Mouse (Mus musculus) heart, postnatal 10 days (tissue): ENCODE data around the gene Gm28048. TPM values are rescaled to one million over a fixed set of nuclear protein-coding genes. Genes with fewer than 3 reads are reported as not detected.

Experiments used
- DNase-seq, 2 experiments: peaks; one replicate each; pipeline ENCODE4 v3.0.0; 2021
- intact Hi-C: fragments of 180-260 bp; cut with DNase I; formaldehyde crosslinking; loops from one replicate; pipeline ENCODE4 v1.15.1; 2025
- total RNA-seq, 2 experiments: library from RNA; stranded (reverse); gene quantifications; 2 replicates each; pipeline ENCODE4 v1.2.3; 2021

Gm28048 gene
- total RNA-seq, 2 experiments from 2014 or later = 8.5 to 10.8 TPM

DNA sequence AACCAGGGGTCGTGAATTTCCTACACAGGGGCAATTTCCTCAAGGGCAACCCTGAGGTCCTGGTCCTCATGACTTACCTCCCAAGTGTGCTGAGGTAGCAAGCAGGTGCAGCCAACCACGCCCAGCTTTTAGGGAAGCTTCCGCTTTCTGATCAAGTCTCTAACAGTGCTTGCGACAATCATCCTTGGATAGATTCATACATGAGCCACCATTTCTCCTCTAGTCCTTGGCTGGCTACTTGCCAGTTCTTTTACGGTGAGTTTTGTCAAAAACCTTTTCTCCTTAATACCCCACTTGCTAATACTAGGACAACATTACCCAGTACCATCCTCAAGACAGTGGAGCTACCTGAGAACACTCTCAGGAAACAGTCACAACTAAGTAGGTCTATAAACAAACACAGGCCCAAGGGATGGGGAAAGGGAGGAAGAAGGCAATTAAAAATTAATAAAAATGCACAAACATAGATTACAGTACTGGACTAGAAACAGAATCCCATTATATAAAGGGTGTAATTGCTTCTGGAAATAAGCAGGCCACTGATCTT lies 133.2 kb downstream of the Gm28048 start:
- intact Hi-C loops = no loop called here
- no peak for DNase-seq

DNA sequence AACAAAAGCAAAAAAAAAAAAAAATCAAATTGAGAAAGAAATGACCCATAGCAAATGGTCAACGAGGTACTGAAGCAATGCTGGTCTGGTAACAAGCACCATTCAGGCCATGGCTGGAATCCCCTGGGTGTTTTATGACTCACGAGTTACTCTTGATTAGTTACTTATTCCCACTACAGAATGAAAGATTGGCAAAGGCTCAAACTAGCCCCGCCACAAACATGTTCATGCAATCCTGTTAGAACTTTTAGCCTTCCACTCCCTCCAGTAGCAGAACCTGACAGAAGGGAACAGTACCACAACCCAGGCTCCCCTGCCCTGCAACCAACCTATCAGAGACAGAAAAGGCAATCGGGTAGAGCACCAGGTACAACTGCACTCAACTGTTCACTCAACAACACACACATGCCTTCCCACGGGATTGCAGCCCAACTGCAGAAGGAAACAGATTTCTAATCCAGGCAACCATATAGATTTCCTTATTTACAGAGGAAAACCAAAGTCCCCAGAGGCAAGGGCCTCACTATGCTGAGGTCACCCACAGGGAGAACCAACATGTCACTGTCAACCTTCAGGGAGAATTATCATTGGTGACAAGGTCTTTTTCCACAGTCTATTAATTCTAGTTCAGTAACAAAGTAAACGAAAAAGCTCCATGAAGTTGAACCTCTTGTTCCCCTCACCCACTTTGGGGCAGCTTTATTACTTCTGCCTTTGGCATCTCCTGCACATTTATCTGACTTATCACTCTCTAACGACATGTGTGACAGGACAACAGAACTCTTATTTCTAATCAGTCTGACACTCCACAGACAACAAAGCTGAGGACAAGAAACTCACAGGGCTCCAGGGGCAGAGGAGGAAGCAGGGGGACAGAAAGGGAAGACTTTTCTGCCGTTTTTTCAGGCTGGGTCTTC lies 133.9 kb downstream of the Gm28048 start:
- intact Hi-C loops = no loop called here
- peak; percentile 50 to 53 for DNase-seq

DNA sequence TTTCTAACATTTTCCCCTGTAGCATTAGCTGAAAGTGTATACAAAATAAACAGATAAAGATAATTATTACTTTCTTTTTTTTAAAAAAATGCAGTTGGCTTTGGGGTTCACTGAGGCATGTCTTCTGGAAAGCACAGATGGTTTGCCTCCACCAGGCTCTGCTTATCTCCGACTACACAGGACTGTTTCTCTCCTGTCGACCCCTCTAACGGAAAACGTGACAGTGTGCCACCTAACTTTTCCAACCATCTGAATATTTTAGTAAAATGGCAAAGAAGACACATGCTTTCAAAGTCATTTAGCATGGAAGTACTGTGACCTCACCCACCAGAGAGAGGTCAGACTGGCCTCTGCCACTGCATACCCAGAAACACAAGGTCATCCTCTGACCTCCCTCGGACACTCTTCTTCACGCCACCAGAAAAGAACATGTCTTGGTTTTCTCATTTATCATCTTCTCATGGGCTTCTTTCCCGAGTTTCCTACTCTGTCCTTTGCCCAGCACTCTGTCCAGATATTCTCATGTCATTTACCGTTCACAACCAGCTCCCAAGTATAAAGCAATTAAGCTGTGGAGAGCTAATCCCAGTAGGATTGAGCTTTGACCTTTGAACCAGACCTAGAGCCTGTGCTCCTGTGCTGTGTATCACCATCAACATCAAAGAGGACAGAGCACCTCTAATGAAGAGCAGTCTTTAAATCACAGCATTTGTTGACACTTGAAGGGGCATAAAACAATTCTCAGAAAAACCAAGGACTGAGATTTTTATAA lies 134.7 kb downstream of the Gm28048 start:
- no peak for DNase-seq
- intact Hi-C loops = no loop called here

DNA sequence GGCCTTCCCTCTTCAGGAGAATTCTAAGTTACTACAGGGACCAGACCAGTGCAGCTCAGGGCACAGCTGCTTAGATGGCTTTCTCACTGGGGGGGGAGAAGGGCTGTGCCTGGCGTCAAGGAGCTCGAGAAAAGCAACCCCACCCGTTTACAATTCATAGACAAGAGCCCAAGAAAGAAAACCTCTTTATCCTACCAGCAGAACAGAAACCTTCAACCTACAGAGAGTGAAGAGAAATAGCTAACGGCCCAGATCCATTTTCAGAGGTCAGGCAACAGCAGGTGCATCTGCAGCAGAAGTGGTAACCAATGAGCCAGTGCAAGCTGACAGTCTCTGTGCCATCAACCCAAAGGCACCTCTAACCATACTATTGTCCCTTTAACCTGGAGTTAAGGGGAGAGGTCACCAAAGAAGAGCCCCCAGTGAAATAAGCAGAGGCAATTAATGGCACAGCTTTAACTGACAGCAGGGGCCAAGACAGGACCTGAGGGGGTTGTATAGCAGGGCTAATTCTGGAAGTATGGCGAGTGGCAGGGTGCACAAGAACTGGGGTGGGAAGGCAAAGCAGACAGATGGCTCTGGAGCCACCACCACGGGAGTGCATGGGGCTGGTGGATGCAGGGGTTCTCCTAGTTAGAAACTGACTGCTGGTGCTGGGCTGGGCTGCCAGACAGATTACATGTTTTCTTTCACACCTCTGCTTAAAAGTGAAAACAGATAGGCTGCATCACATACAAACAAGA lies 135.6 kb downstream of the Gm28048 start:
- intact Hi-C loops = no loop called here
- no peak for DNase-seq

GRCm38 (mm10) chr11:22844754-22845718 lies 136.9 kb downstream of the Gm28048 start:
- intact Hi-C loops = no loop called here
- no peak for DNase-seq

GRCm38 (mm10) chr11:22839456-22839855 lies 142.4 kb downstream of the Gm28048 start:
- no peak for DNase-seq
- intact Hi-C loops = no loop called here

- no peak for DNase-seq
- intact Hi-C loops = no loop called here
These were observed 143.5 kb downstream of the Gm28048 start for GRCm38 (mm10) chr11:22838361-22838760.

DNA sequence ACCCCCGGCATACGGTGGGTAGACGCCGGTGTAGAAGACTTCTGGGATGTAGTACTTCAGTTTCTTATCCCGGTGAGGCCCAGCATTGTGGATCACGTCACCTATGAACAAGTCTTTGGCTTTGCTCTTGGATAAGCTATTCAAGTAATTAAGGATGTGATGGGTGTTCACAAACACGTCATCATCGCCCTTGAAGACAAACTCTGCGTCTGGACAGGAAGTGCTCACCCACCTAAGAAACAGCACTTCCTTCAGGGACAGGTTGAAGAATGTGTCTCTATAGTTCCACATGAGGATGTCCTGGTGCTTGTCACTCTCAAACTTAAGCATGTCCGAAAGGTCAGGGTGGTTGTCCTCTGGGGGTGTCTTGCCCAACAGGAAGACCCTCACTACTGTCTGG lies 145.6 kb downstream of the Gm28048 start:
- intact Hi-C loops = no loop called here
- no peak for DNase-seq

DNA sequence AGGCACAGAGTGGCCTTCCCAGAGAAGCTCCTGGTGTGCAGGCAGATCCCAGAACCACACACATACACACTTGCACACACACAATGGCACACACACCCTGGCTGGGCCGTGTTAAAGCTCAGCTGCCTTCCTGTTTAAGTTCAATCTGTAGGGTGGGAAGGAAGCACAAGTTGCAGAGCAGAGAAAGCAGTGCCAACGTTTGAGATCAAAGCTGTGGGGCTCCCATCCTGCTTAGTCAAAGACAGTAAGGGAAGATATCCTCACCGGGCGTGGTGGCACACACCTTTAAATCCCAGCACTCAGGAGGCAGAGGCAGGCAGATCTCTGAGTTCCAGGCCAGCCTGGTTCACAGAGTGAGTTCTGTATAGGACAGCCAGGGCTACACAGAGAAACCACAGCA lies 149.3 kb downstream of the Gm28048 start:
- intact Hi-C loops = no loop called here
- DNase-seq = no peak

DNA sequence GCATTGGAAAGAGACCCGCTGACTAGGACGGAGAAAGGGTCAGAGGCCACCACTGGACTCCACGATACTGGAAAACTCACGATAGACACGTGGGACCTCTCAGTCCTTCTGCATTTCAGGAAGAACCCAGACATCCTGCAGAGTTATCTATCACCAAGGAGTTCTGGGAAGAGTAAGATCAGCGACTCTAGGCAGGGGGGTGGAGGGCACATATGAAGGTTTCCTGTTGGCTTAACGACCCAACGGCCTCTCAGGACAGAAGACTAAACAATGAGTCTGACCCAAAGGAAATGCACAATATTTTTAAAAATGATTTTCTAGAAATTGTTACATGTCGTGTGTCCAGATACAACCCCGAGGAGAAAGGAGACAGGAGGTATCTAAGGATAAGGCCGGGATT lies 150.0 kb downstream of the Gm28048 start:
- intact Hi-C loops = no loop called here

DNA sequence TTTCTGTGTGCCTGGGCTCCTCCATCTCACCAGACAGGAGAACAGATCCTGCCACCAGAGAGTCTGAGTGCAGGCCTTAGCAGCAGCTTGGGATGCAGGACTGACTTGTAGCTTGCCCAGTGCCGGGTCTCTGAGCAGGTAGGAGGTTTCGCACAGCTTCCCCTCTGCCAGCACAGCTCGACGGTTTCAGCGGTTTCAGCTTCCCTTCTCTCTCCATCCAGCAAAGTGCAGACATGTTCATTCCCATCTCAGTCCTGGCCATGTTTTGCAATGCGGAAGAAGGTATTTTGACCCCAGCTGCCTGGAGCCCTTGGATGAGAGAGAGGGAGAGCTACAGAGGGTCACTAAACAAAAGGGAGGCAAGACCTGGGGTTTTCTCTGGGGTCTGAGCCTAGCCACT lies 151.2 kb downstream of the Gm28048 start:
- intact Hi-C loops = no loop called here
- DNase-seq = no peak

More for the DNA sequence above, 150.0 kb downstream of the Gm28048 start:
- DNase-seq = no peak

DNA sequence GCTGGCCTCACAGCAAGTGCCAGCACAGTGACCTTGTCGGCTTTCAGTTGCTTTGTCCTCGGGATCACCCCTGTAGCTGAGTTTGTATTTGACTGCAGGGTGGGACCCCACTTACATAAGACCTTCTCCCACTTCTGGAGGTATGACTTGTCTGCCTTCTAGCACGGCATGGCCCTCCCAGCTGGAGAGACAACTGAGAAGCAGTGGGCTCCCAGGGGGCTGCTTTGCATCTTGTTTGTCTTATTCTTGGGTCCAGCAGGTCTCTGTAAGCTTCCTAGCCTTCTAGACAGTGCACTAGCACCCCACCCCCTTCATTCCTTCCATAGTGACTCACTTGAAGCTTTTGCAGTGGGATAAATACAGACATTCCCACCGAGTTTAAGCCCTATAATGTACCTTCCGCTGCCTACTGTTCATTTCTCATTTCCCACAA lies 151.7 kb downstream of the Gm28048 start:
- intact Hi-C loops = no loop called here
- DNase-seq = no peak

- DNase-seq = no peak
- intact Hi-C loops = no loop called here
These were observed 152.8 kb downstream of the Gm28048 start for GRCm38 (mm10) chr11:22828988-22829632.

DNA sequence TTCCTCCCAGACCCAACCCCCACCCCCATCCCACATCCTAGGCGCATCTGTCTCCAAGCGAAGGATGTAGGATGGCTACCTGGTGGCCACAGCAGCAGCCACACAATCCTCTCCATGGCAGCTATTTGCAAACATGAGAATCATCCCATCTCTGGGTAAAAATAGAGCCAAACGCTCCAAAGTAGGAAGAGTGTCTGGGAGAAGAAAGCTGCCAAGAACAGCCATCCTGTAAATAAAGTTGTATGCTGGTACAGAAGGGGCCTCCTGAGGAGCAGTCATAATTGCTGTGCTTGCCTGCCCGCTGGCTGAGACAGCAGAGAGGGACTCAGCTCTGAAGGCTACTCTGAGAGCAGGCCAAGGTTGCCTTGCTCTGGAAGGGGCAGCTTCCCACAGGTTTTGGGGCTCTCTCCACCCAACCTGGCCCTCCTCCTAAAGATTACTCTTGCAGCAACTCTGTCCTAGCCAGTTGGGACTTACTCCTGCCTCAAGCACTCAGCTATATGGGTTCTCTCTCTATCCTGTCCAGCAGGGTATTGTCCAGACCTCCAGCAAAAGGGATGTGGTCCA lies 154.3 kb downstream of the Gm28048 start:
- intact Hi-C loops = no loop called here
- no peak for DNase-seq

DNA sequence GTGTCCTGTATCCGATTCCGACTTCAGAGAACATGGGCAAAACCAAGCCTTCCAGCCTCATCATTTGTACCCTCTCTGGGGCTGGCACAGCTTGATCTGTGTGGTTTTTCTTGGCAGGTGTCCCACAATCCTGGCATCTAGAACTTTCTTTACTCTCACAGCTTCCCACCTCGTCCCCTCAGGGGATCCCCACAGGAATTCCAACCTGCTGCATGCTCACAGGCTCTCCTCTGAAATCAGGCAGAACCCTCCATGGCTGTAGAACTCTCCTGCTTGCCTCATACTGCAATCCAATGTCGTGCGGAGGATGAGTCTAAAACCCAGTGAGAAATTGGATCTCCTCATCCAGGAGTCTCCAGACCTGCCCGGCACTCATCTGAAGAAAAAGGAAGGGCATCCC lies 155.2 kb downstream of the Gm28048 start:
- DNase-seq = no peak
- intact Hi-C loops = no loop called here

DNA sequence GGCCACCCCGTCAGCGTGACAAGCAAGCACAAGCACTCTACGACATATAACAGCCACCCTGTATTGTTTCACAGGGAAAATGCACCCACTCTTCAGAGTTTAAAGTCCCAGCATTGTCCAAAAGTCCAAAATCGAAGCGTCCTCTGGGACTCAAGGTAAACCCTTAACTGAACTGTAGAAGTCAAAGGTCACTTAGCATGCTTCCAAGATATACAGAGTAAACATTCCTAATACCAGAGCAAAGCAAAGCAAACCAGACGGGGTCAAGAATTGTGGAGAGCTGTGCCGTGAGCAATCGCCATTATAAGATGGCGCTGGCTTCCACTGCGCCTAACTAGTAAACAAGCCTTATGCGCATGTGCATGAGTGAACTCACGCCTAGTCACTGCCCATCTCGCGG lies 155.8 kb downstream of the Gm28048 start:
- no peak for DNase-seq
- intact Hi-C loops = no loop called here

DNA sequence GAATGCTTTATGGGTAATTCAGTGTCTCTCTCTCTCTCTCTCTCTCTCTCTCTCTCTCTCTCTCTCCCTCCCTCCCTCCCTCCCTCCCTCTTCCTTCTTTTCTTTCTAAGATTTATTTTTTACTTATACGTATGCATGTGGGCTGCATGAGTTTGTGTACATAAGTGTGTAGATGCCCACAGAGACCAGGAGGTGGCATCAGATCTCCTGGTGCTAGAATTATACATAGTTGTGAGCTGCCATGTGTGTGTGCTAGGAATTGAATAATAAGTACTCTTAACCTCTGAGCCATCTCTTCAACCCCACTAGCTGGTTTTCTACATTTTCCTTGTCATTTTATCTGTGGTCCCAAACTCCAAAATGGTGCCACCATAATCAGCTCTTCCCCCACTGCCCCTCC lies 156.3 kb downstream of the Gm28048 start:
- no peak for DNase-seq
- intact Hi-C loops = no loop called here

- intact Hi-C loops = no loop called here
- DNase-seq = peak in 1 of 2 experiments; percentile 51
These were observed 157.7 kb downstream of the Gm28048 start for GRCm38 (mm10) chr11:22824049-22824705.
